Mouse (Mus musculus) testis, postnatal 10 days (tissue): ENCODE measurements around the gene Tmem81.

ENCODE experiments used
- DNase-seq: peaks from one replicate; pipeline ENCODE4 v3.0.0; 2021; ENCODE audit warnings: low spot score

The Tmem81 gene

DNA sequence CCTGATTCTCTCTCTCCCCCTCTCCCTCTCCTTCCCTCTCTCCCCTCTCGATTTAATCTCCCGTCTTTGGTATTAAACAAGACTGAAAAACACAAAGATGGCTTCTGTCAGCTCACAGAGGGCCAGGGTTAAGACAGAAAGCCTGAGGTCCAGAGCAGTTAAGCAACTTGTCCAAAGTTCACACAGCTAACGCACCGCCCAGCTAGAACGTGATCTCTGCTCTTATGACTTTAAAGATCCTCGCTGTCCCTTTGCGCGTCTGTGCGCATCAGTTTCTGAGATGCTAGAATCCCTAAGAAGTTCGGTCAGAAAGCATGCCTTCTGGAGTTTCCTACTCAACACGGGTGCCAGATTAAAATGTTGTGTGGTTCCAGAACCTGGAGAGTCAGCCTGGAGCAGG, 13.7 kb downstream of the Tmem81 start:
- DNase-seq, result no peak

DNA sequence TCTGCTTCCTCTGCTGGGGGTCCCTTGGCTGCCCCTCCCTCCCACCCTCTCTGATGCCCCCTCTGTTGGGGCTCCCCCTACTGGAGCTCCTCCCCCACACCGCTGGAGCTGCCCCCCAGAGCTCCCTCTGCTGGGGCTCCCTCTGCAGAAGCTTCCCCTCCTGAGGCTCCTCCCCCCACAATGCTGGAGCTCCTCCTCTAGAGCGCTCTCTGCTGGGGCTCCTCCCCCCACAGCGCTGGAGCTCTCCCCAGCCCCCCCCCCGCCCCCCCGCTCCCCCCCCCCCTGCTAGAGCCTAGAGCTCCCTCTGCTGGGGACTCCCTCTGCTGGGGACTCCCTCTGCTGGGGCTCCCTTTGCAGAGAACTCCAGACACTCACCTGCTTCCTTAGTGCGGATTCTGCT, 14.7 kb downstream of the Tmem81 start:
- peak; percentile 83 for DNase-seq

DNA sequence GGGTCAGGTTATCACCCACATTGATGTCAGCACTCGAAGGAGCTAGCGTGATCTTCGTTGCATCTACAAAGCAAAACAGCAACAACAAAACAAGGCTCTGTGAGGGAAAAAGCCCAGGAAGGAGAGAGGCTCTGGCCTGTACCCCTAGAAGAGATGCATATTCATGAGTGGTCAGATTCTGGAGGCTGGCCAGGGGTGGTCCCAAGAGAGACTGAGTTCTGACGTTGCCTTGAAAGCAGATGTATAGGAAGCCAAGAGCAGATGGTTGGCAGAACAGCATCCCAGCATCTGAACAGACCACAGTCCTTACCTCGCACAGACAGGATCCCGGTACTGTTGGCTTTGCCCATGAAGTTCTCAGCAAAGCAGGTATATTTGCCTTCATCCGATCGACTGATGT, 17.0 kb downstream of the Tmem81 start:
- no peak for DNase-seq

DNA sequence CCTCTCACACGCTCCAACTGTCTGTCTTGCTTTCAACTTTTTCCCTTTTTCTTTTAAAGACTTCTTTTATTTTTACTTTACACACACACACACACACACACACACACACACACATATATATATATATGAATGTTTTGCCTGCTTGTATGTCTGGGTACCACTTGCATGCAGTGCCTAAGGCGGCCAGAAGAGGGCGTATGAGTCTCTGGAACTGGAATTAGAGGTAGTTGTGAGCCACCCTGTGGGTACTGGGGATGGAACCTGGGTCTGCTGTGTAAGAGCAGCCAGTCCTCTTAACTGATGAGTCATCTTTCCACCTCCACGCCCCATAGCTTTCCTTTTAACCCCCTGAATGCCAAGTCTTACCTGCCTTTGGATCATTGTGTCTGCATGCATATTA, 17.9 kb downstream of the Tmem81 start:
- DNase-seq, result no peak

DNA sequence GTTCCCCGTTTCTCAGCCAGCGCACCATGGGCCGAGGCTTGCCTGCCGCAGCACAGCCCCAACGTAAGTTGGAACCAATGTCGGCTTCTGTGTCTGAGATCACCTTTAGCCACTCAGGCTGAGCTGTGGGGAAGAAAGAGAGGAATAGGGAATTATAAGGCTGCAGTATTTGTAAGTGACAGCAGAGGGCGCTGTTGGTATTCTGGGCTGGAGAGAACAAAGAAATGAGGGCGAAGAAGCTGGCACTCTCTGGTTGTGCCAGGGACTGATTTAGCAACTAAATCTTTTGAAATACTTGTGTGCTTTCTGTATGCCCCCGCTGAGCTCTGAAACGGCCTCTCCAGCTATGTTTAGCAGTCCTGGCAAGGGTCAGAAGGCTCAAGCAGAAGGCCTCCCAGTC, 19.8 kb downstream of the Tmem81 start:
- peak; percentile 81 for DNase-seq

DNA sequence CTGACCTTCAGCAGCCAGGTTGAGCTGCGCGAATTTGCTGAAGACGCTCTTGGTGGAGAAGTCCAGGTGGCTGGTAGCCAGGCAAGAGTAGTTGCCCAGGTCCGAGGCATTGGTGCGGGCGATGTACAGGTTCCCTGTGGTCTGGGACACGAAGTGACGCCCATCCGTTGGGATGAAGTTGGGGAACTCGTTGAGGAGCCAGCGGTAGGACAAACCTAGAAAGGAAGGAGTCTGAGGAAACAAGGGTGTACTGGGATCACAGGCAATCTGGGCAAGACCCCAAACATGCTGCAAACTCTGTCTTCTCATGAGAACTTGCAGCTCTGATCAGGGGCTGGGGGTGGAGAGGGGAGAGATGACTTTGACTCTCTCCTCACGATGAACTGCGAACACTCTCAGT, 22.0 kb downstream of the Tmem81 start:
- DNase-seq, result no peak

- no peak for DNase-seq
Observed at GRCm38 (mm10) chr1:132528647-132529334, 22.8 kb downstream of the Tmem81 start.

DNA sequence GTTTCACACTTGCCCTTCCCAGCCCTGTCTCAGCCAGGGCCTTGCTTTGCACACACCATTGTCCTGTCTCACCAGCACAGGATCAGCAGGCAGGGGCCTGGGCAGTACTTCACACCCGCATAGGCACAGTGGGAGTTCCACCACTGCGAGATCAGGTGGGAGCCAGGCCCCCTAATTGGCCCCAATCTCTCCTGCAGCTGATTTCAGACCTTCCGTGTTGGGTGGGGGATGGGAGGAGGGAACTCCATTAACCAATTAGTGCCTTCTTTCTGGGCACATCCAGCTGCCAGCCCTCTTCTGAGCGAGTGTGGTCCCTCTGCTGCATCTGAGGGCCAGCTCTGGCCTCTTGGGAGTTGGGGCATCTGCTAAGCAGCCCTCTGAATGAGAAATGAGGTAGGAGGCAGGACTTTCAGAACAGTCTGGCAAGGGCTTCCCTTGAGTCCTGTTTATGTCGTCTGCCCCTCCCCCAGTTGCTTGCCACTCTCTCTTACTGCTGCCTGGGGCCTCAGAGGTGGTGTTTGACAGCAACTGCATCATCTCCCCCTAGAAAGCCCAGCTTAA, 24.7 kb downstream of the Tmem81 start:
- DNase-seq, result no peak

DNA sequence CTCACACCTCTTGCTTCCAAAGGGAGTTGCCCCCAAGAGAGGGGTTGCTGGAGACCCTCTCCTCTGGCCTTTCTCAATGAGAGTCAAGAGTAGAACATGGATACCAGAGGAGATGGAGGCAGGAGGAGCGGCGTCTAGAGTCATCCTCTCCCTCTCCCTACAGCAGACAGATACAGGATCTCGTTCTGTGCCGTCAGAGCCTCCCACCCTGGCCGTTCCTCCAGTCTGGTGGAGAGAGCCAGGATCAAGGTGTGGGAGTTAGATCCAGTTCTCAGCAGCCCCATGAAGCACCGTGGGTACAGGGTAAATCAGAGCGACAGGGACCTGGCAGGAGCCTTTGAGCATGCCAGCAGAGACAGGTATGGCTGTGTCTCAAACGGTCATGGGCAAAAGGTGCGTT, 26.5 kb downstream of the Tmem81 start:
- no peak for DNase-seq

GRCm38 (mm10) chr1:132533840-132534239, 27.8 kb downstream of the Tmem81 start:
- no peak for DNase-seq

DNA sequence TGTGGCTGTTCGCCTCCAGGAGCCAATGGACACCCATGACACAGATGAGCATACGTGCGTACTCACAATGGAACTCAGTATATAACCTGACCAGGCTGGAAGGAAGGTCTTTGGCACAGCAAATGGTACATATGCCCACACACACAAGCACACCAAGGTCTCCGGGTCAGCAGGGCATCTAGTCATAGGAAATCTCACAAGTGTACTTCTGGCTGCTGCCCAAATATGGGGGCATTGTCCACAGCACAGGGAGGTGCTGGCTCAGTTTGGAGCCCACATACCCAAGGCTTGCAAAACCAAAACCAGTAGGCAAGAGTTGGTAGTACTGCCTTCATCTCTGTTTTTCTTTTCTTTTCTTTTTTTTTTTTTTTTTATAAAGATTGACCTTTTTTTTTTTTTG, 29.5 kb downstream of the Tmem81 start:
- no peak for DNase-seq

GRCm38 (mm10) chr1:132536416-132536815, 30.4 kb downstream of the Tmem81 start:
- DNase-seq, result no peak

- DNase-seq, result no peak
Observed at GRCm38 (mm10) chr1:132537736-132538135, 31.7 kb downstream of the Tmem81 start.

DNA sequence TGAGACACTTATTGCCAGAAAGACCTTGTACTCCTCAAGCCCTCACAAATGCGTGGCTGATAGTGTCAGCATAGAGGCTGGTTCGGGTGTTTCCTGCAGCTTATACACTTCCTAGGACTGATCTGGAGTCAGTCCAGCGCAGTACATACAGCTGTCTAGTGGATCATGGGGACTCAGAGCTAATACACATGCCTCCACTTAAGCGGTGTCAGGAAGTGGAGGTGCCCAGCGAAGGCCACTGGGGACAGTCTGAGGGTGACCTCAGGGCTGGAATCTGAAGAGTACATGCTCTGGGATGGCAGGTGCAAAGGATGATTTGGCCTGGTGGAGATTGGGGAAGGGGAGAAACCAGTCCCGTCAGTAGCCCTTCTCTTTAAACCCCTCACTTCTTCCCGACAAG, 34.7 kb downstream of the Tmem81 start:
- no peak for DNase-seq

- DNase-seq, result no peak
Observed at GRCm38 (mm10) chr1:132541171-132541823, 35.3 kb downstream of the Tmem81 start.

- DNase-seq, result no peak
Observed at GRCm38 (mm10) chr1:132541824-132542599, 36.0 kb downstream of the Tmem81 start.

DNA sequence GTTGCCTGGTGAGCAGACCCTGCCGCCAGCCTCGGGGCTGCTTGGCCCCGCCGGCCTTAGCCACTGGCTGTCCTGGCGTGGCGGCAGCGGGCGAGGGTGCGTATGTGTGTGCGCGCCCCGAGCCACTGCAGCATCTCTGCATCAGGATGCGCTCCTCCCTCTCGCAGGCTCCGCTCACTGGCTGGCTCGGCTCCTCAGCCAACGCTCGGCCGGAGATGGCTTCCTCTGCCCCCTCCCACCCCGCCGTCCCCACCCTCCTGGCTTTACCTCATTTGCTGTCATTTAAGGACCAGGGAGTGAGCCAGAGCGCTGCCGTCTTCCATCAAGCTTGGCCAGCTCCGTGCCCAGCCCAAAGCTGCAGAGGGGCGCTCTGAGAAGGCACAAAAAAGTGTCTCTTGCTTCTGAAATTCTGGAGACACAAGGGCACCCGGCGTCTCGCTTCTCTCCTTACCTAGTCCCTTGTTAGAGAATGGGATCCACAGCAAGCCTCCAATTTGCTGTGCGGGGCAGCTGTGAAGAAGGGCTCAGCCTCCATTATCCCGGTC, 36.8 kb downstream of the Tmem81 start, which contains the start of gene Cntn2:
TSS of gene Cntn2 (minus strand) at position 495 of the 545 bp plus-strand sequence.
- DNase-seq, result no peak

DNA sequence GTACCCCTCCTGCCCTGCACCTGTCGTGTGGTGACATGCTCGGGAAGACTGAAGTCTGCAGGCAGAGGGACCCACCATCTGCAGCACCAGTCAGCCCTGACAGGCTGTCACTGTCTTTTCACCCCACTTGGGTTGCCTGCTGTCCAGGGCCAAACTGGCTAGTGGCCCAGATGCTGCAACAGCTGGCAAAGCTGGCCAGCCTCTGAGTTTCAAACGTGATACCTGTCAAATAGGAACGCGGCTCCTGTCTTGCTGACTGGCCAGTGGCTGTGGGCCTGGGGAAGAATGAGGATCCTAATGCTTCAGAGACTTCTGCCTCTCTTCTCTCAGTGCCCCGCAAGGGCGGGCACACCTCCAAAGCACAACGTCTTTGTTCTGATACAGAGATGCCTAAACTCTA, 37.8 kb downstream of the Tmem81 start:
- DNase-seq, result no peak

GRCm38 (mm10) chr1:132557901-132558631, 52.0 kb downstream of the Tmem81 start:
- peak; percentile 75 for DNase-seq
